Mouse (Mus musculus): ENCODE results near the gene Ticam1.

- TF ChIP-seq MAFK (IDR thresholded peaks at IDR 0.05; ENCODE audit: insufficient read depth, low read depth, low read length) (no peak), ZC3H11A (IDR thresholded peaks at IDR 0.05; ENCODE audit: borderline replicate concordance, low read depth, low read length) (no peak)
These were observed 7.4 kb downstream of the Ticam1 start for GRCm38 (mm10) chr17:56269153-56269630.

Measured in ES-E14 (cell line).